Mouse (Mus musculus) limb, embryonic 11.5 days (tissue): ENCODE data around the gene Npr3. TPM values are rescaled to one million over a fixed set of nuclear protein-coding genes. Genes with fewer than 3 reads are reported as not detected.

ENCODE experiments used
- ATAC-seq: fragments of 200-750 bp; cut with Nextera tagmentation; 2 replicates; pipeline ENCODE4 v1.8.0; 2017; ENCODE audit warnings: low read depth; ENCODE audit not compliant: insufficient number of reproducible peaks, low FRiP score, low TSS enrichment
- DNase-seq: peaks from one replicate; pipeline ENCODE4 v3.0.0-alpha.2; 2015; ENCODE audit warnings: low spot score
- H3K27ac ChIP-seq: fragments of 300-500 bp; sonication (generic); replicated peaks from 2 replicates; pipeline ENCODE4 v1.5.1; 2014; ENCODE audit warnings: low read depth, mild to moderate bottlenecking, low read length
- H3K27me3 ChIP-seq: fragments of 300-500 bp; sonication (generic); 2 replicates; pipeline ENCODE4 v1.6.1; 2014; ENCODE audit warnings: mild to moderate bottlenecking, low read length, mixed read lengths; ENCODE audit not compliant: control insufficient read depth, insufficient read depth
- H3K36me3 ChIP-seq: fragments of 300-500 bp; sonication (generic); 2 replicates; pipeline ENCODE4 v1.6.1; 2014; ENCODE audit warnings: mild to moderate bottlenecking, low read length, moderate library complexity, mixed read lengths; ENCODE audit not compliant: control insufficient read depth, insufficient read depth
- H3K4me1 ChIP-seq: fragments of 300-500 bp; sonication (generic); 2 replicates; pipeline ENCODE4 v1.6.1; 2014; ENCODE audit warnings: low read length, mixed read lengths; ENCODE audit not compliant: control insufficient read depth, insufficient read depth
- H3K4me2 ChIP-seq: fragments of 300-500 bp; sonication (generic); 2 replicates; pipeline ENCODE4 v1.6.1; 2014; ENCODE audit warnings: low read depth, mild to moderate bottlenecking, moderate library complexity; ENCODE audit not compliant: severe bottlenecking
- H3K4me3 ChIP-seq: fragments of 300-500 bp; sonication (generic); 2 replicates; pipeline ENCODE4 v1.5.1; 2014; ENCODE audit warnings: low read depth, low read length
- H3K9ac ChIP-seq: fragments of 300-500 bp; sonication (generic); 2 replicates; pipeline ENCODE4 v1.6.1; 2014; ENCODE audit warnings: mild to moderate bottlenecking, low read length
- H3K9me3 ChIP-seq: fragments of 300-500 bp; sonication (generic); 2 replicates; pipeline ENCODE4 v1.6.1; 2016; ENCODE audit warnings: low read length; ENCODE audit not compliant: control insufficient read depth
- WGBS: fragments of 180-500 bp; shearing (Covaris S2); extraction: QIAGEN DNeasy Blood & Tissue Kit; methylation state at CpG from one replicate; pipeline ENCODE4 v1.1.7; 2014; 5-methylcytosine and 5-hydroxymethylcytosine counted together
- polyA plus RNA-seq: library from polyadenylated mRNA; unstranded; fragments of >200 nt; fragmentation: Nextera tagmentation; extraction: Ambion mirVana; gene quantifications from 2 replicates; pipeline ENCODE4 v1.2.1, GENCODE M21; 2014

Gene Npr3
- polyA plus RNA-seq, 1 experiment from 2014 or later: 2.2 TPM

DNA sequence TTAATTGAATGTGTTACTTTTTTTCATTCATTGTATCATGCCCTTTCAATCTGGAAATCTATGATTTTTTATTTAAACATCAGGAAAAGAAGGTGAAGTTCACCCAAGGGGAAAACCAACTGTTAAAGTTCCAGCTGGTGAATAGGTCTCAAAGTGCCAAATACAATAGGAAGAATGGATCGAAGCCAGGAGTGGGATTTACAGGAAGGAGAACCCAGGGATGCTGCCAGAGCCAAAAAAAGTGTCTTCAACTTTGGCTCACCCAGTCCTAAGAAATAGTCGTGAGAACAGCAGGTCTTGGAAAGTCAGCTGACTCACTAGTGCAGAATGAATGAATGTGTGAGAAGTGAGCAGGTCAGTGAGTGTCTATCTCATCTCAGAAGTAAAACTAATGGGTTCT lies 29.8 kb downstream of the Npr3 start:
- Histone ChIP-seq H3K4me3 (no peak overlapping the region), H3K36me3 (no peaks in the 10 kb centered on the region), H3K9ac (no peak overlapping the region), H3K27ac (no peak overlapping the region), H3K9me3 (no peaks in the 10 kb centered on the region), H3K27me3 (no peaks in the 10 kb centered on the region), H3K4me1 (no peaks in the 10 kb centered on the region), H3K4me2 (no peak overlapping the region)
- WGBS: 78% methylated on average over 2 of the region's 2 CpGs
- ATAC-seq: no peak
- DNase-seq: no peak

DNA sequence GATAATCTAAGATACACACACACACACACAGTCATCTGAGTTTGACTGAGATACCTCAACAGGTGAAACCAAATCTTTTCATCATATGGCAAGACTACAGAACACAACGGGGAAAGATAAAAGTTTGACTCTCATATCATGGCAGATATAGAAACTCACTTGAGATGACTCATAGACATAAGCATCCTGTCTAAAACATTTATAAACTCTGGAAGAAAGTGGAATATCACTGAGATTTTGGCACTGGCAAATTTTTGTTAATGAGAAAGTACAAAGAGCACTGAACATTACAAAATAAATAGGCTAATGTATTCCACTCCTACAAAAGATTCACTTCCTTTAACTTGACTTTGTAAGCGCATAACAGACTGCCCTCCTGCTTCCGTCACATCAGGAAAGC lies 40.2 kb downstream of the Npr3 start:
- H3K4me2 ChIP-seq: no peak overlapping the region
- no peak for ATAC-seq
- H3K27me3 ChIP-seq: no peaks in the 10 kb centered on the region
- no peak overlapping the region for H3K9ac ChIP-seq
- no peak overlapping the region for H3K27ac ChIP-seq
- H3K4me3 ChIP-seq: no peak overlapping the region
- WGBS: 92% methylated on average over 3 of the region's 3 CpGs
- H3K4me1 ChIP-seq: no peaks in the 10 kb centered on the region
- no peaks in the 10 kb centered on the region for H3K36me3 ChIP-seq
- DNase-seq: no peak
- H3K9me3 ChIP-seq: no peaks in the 10 kb centered on the region

DNA sequence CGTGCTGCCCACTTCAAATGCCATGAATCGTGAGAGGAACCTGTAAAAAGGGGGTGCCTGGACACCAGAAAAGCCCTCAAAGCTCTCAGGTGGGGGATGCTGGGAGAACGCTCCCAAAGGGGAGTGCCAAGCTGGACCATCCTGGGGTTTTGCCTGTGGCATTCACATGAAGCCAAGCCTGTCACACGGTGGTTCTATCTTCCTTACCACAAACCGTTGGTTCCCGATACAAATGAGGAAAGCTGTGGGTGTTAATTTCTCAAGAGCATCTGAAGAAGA lies 43.6 kb downstream of the Npr3 start:
- no peaks in the 10 kb centered on the region for H3K4me1 ChIP-seq
- no peak overlapping the region for H3K27ac ChIP-seq
- H3K36me3 ChIP-seq: no peaks in the 10 kb centered on the region
- WGBS: 88% methylated on average over 6 of the region's 6 CpGs
- H3K9me3 ChIP-seq: no peaks in the 10 kb centered on the region
- H3K4me2 ChIP-seq: no peak overlapping the region
- H3K27me3 ChIP-seq: no peaks in the 10 kb centered on the region
- DNase-seq (no peak), ATAC-seq (no peak)
- no peak overlapping the region for H3K4me3 ChIP-seq
- no peak overlapping the region for H3K9ac ChIP-seq

DNA sequence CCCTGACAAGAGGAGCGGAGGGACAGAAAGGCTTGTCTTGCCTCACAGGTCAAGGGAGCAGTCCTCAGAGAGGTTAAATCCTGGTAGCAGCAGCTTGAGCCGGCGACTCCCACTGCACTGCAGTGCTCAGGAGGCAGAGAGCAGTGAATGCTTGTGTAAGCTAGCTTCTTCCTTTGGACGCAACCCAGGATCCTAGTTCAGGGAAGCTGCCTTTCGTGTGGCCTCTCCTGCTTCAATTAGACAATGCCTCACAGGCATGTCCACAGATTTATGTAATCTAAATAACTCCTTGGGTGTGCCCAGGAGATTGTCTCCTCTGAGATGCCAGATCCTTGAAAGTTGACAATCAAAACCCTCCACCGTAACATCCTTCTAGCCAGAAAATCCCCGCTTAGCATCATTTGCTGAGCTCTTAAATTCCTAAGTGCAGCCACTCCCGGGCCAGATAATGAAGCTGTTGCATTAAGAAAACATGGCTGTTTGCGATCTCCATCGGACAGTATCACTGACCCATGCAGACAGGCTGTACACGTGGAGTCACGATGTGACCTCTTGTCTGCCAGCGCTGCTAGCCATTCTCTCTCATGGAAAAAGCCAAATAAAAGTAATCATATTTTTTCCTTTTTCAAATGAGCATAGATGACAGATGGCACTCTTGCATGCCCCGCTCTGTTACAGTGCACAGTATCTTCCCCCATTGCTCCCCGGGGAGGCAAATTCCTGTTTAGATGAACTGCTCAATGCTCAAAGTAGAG lies 44.1 kb downstream of the Npr3 start:
- H3K4me3 ChIP-seq: no peak overlapping the region
- no peaks in the 10 kb centered on the region for H3K4me1 ChIP-seq
- no peak overlapping the region for H3K4me2 ChIP-seq
- no peak for ATAC-seq
- 81% methylated on average over 15 of the region's 15 CpGs for WGBS
- no peaks in the 10 kb centered on the region for H3K36me3 ChIP-seq
- H3K9ac ChIP-seq: no peak overlapping the region
- DNase-seq: no peak
- H3K27me3 ChIP-seq: no peaks in the 10 kb centered on the region
- H3K27ac ChIP-seq: no peak overlapping the region
- H3K9me3 ChIP-seq: no peaks in the 10 kb centered on the region

- WGBS: 81% methylated on average over 7 of the region's 7 CpGs
Observed at GRCm38 (mm10) chr15:11862253-11862652, 44.8 kb downstream of the Npr3 start.

DNA sequence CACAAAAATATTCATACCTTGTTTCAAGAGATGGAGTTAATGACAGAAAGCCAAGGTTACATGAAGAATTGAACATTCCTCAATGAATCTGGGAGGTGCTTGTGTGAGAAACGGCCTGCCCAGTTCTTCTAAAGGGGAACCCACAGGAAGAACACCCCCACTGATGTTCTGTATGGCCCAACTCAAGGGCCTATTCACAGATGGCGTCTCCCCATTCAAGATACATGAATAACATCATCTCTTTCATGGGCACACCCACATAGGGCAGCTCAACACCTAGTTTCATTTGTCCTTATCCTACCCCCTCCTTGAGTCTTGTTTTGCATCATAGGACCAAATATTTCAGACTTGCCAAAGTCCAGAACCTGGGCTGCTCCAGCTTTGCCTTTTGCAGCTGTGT lies 46.8 kb downstream of the Npr3 start:
- DNase-seq: no peak
- Histone ChIP-seq H3K9ac (no peak overlapping the region), H3K27me3 (no peaks in the 10 kb centered on the region), H3K9me3 (no peaks in the 10 kb centered on the region), H3K36me3 (no peaks in the 10 kb centered on the region), H3K4me3 (no peak overlapping the region), H3K27ac (no peak overlapping the region), H3K4me2 (no peak overlapping the region), H3K4me1 (no peaks in the 10 kb centered on the region)
- ATAC-seq: no peak
- 80% methylated on average over 2 of the region's 2 CpGs for WGBS

More at GRCm38 (mm10) chr15:11862253-11862652, 44.8 kb downstream of the Npr3 start:
- no peak overlapping the region for H3K4me3 ChIP-seq
- no peaks in the 10 kb centered on the region for H3K4me1 ChIP-seq
- no peak overlapping the region for H3K4me2 ChIP-seq
- no peak for ATAC-seq
- H3K27ac ChIP-seq: no peak overlapping the region
- no peaks in the 10 kb centered on the region for H3K9me3 ChIP-seq
- no peaks in the 10 kb centered on the region for H3K27me3 ChIP-seq
- DNase-seq: no peak
- no peak overlapping the region for H3K9ac ChIP-seq
- no peaks in the 10 kb centered on the region for H3K36me3 ChIP-seq

- Histone ChIP-seq H3K27me3 (no peaks in the 10 kb centered on the region), H3K4me3 (no peak overlapping the region), H3K27ac (no peak overlapping the region), H3K4me1 (no peaks in the 10 kb centered on the region), H3K9me3 (no peaks in the 10 kb centered on the region), H3K9ac (no peak overlapping the region), H3K36me3 (no peaks in the 10 kb centered on the region), H3K4me2 (no peak overlapping the region)
- 86% methylated on average over 3 of the region's 3 CpGs for WGBS
- DNase-seq (no peak), ATAC-seq (no peak)
Observed at GRCm38 (mm10) chr15:11859829-11860228, 47.3 kb downstream of the Npr3 start.

DNA sequence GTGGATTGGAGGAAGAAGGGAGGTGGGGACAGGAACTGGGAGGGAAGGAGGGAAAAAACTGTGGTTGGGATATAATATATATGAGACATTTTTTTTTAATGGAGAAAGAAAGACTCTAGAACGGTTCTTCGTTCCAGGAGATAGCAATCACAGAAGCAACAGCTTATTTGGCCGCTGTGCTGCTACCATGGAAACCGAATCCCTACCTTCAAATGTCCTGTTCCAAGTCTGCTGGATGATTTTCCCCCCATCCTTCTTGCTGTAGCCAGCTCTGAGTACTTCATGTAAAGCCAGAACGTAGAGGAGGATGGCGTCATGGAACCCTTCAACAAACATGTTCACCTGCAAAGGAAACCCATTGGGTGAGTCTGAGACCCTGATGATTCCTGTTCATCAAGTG lies 48.7 kb downstream of the Npr3 start:
- 93% methylated on average over 6 of the region's 6 CpGs for WGBS
- no peak overlapping the region for H3K27ac ChIP-seq
- no peaks in the 10 kb centered on the region for H3K27me3 ChIP-seq
- H3K4me3 ChIP-seq: no peak overlapping the region
- H3K9me3 ChIP-seq: no peaks in the 10 kb centered on the region
- no peaks in the 10 kb centered on the region for H3K36me3 ChIP-seq
- DNase-seq: no peak
- no peak overlapping the region for H3K4me2 ChIP-seq
- H3K4me1 ChIP-seq: no peaks in the 10 kb centered on the region
- H3K9ac ChIP-seq: no peak overlapping the region
- no peak for ATAC-seq
